Mouse (Mus musculus): ENCODE data around the gene Abcc3.

Abcc3 gene

DNA sequence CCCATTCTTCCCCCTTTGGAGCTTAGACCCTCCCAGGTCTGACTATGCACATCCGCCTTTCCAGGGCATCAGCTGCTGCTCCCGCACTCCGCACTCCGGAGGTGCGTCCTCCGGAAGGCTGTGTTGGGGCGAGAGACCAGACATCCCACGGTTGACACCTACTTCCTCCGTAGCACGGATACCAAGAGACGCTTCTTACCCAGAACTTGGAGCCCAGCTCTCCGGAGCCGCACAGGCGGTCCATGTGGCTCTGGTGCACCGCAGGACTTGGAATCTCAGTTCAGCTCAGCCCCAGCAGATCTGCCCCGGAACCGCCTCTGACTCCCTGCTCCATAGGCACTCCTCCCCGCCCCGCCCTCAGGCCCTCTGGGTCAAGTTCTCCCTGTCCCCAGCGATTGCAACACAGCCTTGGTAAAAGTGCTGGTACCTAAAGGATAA, at the start of gene Abcc3:
Abcc3 (minus strand) TSS at position 326 of the 438 bp plus-strand sequence.
- peak; percentile 48 for DNase-seq

DNA sequence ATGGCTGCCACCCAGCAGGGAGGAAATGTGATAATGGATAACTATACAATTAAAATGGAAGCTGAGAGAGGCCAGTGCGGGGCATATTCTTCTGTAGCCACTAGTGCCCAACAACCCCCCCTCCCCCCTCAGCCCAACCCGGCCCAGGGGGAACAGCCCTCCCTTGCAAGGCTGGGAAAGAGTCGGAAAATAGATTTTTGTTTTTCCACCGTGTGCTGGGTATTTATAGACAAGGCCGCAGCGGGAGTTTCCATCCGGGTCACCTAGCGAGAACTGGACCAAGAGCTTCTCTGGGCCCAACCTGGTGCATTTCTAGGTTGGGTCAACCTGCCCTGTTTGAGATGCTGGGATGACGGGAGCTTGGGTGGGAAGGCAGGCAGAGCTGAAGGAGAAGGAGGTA, 49.0 kb upstream of the Abcc3 start:
- no peak for DNase-seq

DNA sequence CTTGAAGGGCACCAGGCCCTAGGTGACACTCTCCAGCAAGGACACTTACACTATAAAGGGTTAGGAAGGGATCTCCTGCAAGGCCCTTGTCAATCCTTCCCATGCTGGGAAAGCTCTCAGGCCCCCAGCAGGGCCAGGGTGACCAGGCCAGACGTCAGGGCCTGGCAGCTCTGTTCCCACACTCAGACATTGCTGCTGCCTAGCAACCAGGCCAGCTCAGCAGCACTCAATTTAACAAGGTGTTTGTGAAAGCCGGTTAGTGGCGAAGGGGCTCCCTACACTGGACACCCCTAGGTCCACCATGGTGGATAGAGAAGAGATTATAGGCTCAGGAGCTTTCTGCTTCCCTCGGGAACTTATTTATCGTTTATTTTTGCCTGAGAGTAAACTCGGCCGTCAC, 48.3 kb upstream of the Abcc3 start:
- no peak for DNase-seq

DNA sequence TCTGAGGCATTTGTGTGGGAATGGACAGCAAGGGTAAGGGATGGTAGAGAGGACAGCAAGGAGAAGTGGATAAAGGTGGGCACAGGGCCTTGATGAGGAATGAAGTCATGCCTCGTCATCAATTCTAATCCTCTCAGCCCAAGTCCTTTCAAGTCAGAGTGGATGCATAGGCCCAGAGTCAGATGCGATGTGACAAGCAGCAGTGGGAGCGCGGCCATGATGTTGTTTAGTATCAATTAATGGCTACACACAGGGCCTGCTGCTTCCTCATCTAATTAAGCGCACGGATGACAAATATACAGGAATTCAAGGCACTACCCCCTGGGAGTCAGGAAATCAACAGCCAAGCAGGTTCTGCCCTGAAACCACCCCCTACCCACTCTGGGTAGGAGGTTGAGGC, 47.6 kb upstream of the Abcc3 start:
- no peak for DNase-seq

DNA sequence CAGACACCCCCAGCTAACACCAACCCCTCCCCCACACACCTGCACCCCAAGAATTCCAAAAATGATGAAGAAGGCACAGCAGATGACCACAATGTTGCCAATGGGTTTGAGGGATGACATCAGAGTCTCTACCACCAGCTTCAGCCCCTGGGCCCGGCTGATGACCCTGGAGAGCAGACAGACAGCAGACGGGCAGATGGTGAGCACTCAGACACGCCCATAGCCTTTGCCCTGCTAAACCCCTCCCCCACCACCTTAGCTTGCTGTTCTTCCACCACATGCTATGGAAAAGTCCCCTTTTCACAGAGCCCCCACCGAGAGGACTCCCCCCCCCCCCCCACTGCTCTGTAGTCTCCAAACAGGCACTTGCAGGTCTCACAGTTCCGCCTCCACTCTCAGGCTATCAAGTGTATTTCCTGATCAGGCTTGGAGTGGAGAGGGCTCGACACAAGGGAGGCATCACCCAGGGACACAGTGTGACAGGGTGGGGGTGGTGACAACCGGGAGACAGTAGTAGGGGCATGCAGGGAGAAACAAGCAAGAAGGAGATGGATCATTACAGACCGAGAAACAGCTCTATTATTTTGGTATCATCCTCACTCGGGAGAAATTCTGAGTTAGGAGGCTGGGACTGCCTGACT, 36.3 kb upstream of the Abcc3 start:
- no peak for DNase-seq

DNA sequence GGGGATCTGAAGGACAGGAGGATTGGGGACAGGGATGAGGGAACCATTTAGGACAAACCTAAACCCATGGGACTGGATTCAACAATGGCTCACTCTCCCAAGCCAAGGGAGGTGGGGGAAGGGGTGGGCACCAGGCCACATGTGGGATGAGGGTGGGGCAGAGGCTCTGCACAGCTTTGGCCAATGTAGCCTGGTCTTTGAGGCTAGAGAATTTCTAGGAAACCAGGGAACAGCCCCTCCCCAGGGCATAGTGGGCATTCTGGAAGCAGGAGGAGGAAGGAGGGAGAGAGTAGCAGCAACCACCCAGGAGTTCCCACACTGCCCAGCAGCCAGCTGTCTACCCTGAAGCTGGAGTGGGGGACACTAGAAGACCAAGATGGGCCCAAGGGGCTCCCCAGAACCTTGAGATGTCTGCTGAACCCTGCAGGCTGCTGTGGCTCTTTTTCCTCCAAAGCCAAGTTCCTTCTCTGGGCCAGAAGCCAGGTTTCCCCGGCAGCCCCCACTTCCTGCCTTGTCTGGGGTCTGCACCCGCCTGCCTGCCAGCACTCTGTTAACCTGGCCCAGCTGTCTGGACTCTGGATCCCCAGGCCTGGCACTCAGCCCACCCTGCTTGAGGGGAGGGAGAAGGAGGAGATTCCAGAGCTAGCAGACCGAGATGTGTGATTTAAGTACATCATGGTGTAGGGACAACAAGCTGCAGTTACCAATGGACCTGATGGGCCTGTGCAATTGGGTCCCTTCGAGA, 35.5 kb upstream of the Abcc3 start:
- DNase-seq: peak; percentile 19

DNA sequence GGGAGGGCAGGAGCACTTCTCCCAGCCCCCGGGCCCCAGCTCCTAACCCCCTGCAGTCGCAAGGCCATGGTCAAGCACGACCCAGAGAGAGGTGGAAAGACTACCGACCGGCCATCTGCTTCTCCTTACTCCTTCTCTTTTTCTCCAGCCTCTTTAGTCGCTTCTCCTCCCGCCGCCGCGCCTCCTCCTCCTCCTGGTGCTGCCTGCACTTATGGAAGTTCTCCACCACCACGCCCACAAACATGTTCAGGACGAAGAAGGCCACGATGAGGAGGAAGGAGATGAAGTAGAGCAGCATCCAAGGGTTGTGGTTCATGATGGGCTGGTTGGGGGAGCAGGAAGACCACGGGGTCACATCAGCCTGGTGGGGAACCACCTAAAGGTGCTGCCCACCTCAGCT, 32.9 kb upstream of the Abcc3 start:
- DNase-seq: no peak

DNA sequence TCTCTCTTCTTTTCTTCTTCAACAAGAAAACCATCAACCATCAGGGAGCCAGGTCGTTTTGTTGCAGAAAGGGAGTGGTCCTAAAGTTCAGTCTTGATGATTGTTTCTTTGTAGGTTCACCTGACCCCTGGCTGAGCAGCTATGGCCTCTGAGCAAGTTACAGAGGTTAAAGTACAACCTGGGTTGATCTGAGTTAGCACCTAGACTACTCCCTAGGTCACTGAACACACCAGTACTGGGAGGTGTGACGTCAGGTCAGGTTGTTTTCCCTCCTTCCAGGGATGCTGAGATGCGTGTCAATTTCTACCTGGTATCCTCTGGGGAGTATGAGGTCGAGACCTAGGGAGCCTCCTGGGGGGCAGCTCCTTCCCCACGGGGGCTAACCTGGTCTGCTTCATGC, 32.4 kb upstream of the Abcc3 start:
- no peak for DNase-seq

DNA sequence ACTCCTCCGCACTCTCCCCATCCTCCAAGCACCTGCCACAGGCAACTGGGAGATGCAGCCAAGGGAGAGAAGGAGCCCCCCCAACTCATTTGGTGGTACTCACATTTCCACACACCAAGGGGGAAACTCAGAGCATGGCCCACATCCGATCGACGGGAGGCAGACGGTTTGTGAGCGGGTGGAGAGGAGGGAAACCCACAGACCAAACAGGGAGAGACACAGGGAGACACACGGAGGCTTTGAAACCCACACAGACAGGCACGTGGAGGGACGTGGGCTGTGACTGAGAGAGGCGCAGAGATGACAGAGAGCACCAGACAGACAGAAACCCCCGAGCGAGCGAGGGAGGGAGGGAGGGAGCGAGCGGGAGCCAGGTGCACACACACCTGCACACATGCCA, 31.6 kb upstream of the Abcc3 start:
- DNase-seq: peak; percentile 25

DNA sequence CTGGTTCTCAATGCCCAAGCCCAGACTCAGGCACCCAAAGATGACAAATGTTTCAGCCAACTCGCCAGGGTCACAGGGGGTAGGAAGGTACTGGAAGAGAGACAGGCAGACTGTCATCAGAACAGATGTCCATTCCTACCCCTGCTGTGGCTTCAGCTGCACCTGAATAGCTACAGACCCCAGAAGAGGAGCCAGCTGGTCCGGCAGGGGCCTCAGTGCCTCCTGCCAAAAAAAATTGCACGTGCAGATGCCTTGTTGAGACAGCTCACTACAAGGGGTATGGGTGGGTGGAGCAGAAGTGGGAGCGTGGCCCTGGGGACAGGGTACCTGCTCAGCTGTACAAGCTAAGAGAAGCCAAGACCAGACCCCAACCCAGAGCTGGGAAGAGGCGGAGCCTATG, 31.1 kb upstream of the Abcc3 start:
- peak; percentile 35 for DNase-seq

DNA sequence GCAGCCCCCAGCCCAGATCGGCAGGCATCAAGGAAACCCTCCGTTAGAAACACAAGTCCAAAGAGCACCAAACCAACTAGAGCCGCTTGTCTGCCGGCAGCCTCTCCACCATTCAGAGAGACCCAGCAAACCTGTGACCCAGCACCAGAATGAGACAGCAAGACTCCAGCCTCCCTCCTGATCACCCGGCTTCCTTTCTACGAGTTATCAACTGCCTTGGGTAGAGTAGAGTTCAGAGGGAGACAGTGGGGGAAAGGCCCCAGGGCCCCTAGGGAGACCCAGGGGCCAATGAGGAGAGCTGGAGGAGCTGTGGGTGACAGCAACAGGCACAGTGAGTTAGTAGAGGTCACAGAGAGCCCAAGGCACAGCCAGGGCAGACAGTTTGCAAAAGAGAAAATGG, 28.2 kb upstream of the Abcc3 start:
- DNase-seq: no peak

DNA sequence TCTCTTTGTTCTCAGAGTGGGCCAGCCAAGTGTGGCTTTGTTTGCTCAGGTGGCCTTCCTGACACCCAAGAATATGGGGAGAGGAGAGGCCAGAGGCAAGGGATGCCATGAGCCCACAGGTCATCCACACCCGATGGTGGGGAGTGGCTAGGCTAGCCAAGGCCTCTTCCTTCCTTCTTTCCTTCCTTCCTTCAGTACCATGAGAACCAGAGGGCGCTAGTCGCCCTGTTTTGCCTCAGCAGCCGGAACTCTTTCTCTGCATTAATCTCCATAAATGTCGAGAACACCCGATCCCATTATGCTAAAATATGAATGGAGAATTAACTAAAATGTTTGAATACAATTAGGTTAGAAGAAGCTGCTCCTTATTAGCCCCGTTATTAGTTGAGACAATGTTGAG, 27.5 kb upstream of the Abcc3 start:
- peak; percentile 10 for DNase-seq

DNA sequence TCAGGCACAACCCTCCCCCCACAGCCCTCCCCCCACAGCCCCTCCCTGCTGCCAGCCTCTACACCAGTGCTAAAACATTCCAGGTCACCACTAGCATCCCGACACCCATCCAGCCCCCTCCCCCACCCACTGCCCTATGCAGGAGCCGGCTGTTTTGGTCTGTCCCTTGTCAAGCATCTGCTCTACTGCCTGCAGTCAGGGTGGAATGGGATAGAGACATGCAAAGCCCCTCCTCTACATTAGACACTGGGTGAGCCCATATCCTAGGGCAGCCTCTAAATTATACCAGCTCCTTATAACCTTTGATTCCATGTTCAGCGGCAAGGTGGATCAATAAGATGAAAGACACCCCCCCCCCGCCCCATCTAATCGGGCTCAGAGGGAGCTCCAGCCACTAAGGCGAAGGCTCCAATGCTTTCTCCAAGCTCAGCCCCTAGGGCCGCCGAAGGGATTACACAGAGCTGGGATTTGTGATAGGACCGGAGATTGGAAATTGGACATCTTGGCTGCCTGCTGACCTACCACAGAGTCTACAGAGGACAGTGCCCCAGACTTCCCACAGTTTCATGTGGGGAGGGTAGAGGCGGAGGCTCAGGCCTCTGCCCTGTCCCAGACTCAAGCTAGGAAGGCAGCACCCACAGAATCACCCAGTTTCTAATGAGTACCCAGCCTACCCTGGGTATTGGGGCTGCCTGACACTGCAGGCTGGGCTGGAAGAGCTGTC, 26.4 kb upstream of the Abcc3 start:
- DNase-seq: no peak

DNA sequence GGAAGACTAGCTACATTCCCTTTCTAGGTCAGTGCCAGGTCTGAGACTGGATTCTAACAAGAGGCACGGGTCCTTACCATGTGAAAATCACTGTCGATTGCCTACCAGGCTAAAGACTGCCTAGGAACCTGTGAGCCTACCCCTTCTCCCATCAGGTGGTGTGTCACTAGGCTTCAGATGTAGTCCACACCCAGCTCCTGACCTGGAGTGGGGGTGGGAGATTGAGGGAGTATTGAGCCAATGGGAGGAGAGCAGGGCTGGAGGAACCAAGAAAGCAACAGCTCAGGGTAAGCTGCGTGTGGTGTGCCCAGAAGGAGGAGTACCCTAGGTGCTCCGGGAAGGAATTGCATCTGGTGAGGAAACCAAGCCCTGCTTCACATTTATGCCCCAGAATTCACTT, 21.2 kb upstream of the Abcc3 start:
- DNase-seq: no peak

DNA sequence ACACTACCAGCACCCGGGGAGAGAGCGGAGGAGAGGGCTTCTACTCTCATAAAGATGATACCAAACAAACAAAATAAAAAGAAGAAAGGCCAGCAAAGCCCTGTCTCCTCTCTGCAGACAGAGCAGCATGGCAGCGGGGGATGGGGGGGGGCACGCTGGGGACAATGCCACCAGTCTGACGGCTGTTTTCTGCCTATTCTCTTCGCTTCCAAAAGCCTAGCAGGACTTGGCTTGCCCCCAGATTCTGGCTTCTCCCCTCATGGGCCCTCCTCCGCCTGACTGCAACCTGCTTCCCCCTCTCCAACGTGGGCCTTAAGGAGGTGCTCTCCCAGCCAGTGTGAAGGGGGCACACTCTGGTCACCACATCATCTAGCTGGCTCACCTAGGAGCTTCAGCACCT, 20.7 kb upstream of the Abcc3 start:
- DNase-seq: no peak

DNA sequence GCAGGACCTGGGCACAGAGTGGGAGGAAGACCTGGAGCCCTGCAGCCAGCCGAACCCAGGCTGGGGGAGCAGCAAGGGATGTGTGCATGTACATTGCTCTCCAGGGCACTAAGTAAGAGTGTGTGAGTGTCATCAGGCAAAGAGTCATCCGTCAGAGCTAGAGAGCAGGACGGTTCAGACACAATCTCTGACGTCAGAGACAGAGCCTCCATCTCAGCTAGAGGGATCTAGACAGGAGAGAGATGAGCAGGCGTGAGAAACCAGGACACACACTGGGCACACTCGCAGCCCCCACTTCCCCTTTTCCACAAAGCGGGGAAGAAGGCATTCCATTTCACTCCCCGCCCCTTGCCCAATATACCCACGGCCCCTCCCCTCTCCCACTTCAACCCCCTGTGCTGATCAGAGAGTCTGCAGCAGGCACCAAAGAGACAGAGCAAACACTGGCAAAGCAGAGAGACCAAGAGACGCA, 20.2 kb upstream of the Abcc3 start:
- DNase-seq: no peak

DNA sequence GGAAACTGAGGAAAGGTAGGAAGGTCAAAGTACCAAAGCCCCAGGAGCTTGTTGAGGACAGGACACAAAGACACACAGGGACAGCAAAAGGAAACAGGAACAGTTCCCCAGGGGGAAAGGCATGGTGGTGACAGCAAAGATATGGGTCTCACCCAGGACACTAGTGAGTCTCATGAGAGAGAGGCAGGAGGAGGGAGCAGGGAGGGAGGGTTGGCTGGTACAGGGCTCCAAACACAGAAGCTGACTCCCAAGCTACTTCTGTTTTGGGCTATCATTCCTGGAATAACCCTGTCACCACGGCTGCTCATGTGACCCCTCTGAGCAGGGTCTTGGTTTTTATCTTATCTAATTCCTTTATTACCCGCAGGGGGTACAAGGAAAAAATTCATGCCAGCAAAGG, 19.8 kb upstream of the Abcc3 start:
- no peak for DNase-seq

DNA sequence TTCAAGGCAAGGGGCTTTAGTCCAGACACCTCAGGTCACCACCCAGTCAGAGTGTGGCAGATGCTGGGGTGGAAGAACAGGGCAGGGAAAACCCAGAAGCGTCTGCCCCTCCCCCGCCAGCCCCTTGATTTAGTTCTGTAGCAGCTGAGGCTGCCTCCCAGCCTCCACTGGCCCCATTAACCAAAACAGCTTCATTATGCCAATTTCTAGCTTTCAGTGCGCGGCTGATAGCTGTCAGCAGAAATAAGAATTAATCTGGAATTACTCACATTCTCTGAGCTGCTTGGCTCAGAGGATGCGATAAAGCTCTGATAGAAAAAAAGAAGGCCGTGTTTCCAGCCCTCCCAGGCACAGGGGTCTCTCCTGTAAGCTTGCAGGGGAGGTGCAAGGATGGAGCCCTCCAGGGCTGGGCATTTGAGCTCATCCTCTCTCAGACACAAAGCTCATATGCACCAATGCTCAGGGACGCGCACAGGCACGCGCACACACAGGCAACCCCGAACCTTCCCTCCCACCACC, 15.1 kb upstream of the Abcc3 start:
- DNase-seq: peak; percentile 31

DNA sequence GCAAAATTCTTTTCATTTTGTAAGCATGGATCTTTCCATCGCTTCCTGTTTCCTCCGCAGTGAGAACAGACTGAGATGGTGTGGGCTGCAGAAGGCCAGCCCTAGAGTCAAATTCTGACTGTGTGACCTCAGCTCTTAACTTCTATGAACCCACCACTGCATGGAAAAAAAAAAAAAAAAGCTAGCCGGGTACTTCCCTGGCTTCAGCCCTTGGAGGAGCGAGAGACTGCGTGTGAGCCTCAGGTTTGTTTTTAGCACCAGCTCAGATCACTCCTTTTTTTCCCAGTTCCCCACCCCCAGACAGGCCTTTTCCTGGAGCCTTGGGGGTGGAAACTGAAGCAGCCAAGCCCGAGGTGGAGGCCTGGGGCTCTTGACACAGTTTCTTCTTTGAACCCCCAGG, 12.6 kb upstream of the Abcc3 start:
- DNase-seq: no peak

DNA sequence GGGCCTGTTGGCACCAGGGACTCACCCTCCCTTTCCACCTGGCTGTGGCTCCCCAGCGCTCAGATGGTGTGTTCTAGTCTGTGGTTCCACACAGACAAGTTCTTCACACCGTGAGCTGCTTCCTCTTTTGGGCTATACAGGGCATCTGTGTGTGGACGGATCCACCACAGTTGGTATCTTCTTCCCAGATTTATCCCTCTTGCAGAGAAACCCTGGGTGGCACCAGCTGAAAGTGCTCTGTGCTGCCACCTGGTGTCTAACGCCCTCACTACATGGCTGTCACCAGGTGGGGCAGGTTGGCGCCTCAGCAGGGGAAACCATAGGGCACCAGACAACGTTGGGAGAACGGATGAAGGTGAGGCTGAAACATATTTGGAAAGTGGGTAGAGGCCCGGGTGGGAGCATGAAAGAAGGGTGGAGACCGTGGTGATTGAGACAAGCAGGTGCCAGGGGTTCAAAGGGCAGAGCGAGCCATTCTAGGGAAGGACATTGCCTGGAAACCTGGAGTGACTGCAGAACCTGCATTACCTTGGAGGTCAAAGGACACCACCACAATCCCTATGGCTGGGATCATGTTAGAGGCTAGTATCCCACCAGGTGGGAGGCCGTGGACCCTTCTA, 12.0 kb upstream of the Abcc3 start:
- peak; percentile 85 for DNase-seq

DNA sequence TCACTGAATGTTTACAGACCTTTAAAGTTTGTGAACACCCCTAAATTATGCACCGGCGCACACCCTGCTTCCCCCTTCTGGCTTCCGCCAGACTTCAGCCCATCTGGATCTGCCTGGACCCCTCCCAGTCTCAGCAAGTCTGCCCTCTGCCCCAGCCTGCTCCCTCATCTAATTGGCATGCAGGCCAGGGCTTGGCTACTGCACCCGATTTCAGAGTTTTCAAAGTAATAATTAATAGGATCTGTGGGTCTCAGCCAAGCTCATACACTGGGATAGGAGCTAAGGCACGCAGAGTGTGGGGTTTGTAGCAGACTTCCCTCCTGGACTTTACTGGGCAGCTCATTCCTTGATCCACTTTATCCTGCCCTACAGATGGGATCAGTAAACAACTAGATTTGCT, 11.4 kb upstream of the Abcc3 start:
- no peak for DNase-seq

DNA sequence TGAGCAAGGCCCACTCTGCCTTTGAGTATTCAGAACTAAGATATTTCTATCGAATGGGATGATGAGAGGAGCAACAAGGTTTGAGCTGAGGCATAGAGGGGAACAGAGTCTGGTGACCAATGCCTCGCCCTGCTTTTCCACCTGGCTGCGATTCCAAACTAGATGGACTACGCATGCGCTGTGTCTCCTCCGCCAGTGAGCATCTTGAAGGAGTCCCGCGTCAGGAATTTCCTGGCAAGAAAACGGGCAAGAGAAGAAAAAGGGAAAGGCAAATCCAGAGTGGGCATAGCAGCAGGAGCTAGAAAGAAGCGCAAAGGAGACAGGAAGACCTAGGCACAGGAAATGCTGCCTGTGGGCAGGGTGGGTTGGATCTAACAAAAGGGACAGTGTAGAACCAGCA, 11.0 kb upstream of the Abcc3 start:
- no peak for DNase-seq

DNA sequence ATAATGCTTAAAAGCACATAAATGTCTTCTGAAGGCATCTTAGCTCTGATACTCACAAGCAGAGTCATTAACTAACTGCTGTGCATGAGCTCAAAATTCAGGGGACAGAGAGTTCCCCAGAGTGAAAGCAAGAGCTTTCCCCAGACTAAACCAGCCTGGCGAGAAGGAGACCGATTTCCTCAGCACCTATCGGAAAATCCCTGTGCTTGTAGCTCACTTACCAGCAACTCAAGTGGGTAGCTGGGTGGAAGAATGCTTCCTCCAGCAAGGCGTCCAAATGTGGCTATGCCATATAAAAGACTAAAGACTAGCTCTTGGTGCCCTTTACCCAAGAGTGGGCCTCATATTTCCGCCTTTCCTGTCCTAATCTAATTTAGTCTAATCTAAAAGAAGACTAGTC, 9.9 kb upstream of the Abcc3 start:
- no peak for DNase-seq

Measured in thymus, postnatal 14 days (tissue).